Mouse (Mus musculus): ENCODE results near the gene Dnajc17. TPM values are rescaled to one million over a fixed set of nuclear protein-coding genes. Genes with fewer than 3 reads are reported as not detected.

The Dnajc17 gene
- polyA plus RNA-seq, 1 experiment from 2014 or later: 9.4 TPM

DNA sequence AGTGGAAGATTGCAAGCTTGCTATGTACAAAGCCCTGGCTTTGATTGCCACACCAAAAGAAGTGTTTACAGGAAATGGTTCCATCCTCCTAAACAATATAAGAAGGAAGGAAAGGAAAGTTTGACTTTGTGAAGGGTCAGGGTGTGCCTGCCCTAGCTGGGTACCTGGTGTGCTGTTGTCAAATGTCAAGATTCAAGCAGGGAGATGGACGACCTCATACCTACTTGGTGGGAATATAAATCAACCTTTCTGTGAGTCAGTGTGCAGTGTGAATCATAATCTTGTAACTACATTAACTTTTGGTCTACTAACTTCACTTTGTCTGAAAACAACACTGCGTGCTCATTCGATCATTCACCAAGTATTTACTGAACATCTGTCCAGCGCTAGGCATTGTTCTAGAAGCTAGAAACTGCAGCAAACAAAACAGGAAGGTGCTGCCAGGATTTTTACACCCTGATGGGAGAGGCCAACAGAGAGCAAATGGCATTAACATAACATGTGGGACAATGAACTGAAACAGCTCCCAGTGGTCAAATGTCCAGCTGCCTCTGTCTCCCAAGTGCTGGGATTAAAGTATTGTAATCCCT, 4.6 kb downstream of the Dnajc17 start:
- TF ChIP-seq CTCF (IDR thresholded peaks at IDR 0.05; ENCODE audit: low read depth): no peak
- Histone ChIP-seq H3K27me3 (replicated peaks; ENCODE audit: control insufficient read depth, insufficient read depth, low read length) (no peaks in the 10 kb centered on the region), H3K27ac (ENCODE audit: low read depth, low read length) (peak overlapping the region; percentile 54; the same call in 1 of the 2 replicates), H3K4me1 (replicated peaks; ENCODE audit: control insufficient read depth, insufficient read depth, low read length) (peaks cover 6% of the 10 kb centered on the region; the same call in 1 of the 2 replicates), H3K36me3 (ENCODE audit: control insufficient read depth, insufficient read depth) (no peaks in the 10 kb centered on the region), H3K9ac (ENCODE audit: low read depth, low read length) (no peak overlapping the region), H3K4me3 (ENCODE audit: low read depth, low read length) (no peak overlapping the region), H3K9me3 (ENCODE audit: control insufficient read depth) (no peaks in the 10 kb centered on the region), H3K4me2 (replicated peaks; ENCODE audit: low read depth) (no peak overlapping the region)
- no peak for ATAC-seq
- 70% methylated on average over 4 of the region's 4 CpGs for WGBS

- peak; percentile 85 for ATAC-seq
- H3K4me3 ChIP-seq (ENCODE audit: low read depth, low read length): no peak overlapping the region
- no peaks in the 10 kb centered on the region for H3K36me3 ChIP-seq (ENCODE audit: control insufficient read depth, insufficient read depth)
- WGBS: 22% methylated on average over 5 of the region's 5 CpGs
- no peak for TF ChIP-seq CTCF (IDR thresholded peaks at IDR 0.05; ENCODE audit: low read depth)
- H3K27ac ChIP-seq (ENCODE audit: low read depth, low read length): 0 out of 2 replicates have a peak overlapping the region, but pooled peaks have one; percentile 12
- no peak overlapping the region for H3K9ac ChIP-seq (ENCODE audit: low read depth, low read length)
- peaks cover 6% of the 10 kb centered on the region; the same call in 1 of the 2 replicates for H3K4me1 ChIP-seq (replicated peaks; ENCODE audit: control insufficient read depth, insufficient read depth, low read length)
- H3K27me3 ChIP-seq (replicated peaks; ENCODE audit: control insufficient read depth, insufficient read depth, low read length): no peaks in the 10 kb centered on the region
- no peaks in the 10 kb centered on the region for H3K9me3 ChIP-seq (ENCODE audit: control insufficient read depth)
- no peak overlapping the region for H3K4me2 ChIP-seq (replicated peaks; ENCODE audit: low read depth)
These were observed 5.6 kb downstream of the Dnajc17 start for GRCm38 (mm10) chr2:119202914-119203453.

DNA sequence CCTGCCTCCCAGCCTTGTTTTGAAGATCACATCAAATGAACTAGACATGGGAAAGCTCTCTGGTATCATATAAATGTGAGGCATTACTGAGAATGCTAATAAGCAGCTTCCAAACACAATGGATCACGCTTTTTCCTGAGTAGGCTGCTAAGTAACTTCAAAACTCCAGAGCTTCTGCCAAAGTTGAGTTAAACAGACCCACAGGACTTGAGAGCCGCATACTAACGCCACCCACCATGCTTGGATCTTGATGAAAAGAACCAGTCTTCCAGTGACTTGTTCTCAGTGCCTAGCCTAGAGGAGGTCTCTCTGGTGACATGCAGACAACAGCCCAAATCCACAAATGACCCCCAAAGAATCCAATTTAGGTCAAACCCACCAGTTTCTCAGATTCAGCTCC, 9.7 kb downstream of the Dnajc17 start:
- H3K27me3 ChIP-seq (replicated peaks; ENCODE audit: control insufficient read depth, insufficient read depth, low read length): no peaks in the 10 kb centered on the region
- H3K27ac ChIP-seq (ENCODE audit: low read depth, low read length): no peak overlapping the region
- peaks cover 6% of the 10 kb centered on the region; the same call in 1 of the 2 replicates for H3K4me1 ChIP-seq (replicated peaks; ENCODE audit: control insufficient read depth, insufficient read depth, low read length)
- H3K4me3 ChIP-seq (ENCODE audit: low read depth, low read length): no peak overlapping the region
- 79% methylated on average over 3 of the region's 3 CpGs for WGBS
- H3K4me2 ChIP-seq (replicated peaks; ENCODE audit: low read depth): no peak overlapping the region
- H3K9me3 ChIP-seq (ENCODE audit: control insufficient read depth): no peaks in the 10 kb centered on the region
- no peak overlapping the region for H3K9ac ChIP-seq (ENCODE audit: low read depth, low read length)
- ATAC-seq: no peak
- TF ChIP-seq CTCF (IDR thresholded peaks at IDR 0.05; ENCODE audit: low read depth): no peak
- H3K36me3 ChIP-seq (ENCODE audit: control insufficient read depth, insufficient read depth): no peaks in the 10 kb centered on the region

GRCm38 (mm10) chr2:119198049-119198448, 10.5 kb downstream of the Dnajc17 start:
- no peak overlapping the region for H3K9ac ChIP-seq (ENCODE audit: low read depth, low read length)
- no peaks in the 10 kb centered on the region for H3K27me3 ChIP-seq (replicated peaks; ENCODE audit: control insufficient read depth, insufficient read depth, low read length)
- no peak for ATAC-seq
- no peak overlapping the region for H3K4me2 ChIP-seq (replicated peaks; ENCODE audit: low read depth)
- H3K27ac ChIP-seq (ENCODE audit: low read depth, low read length): no peak overlapping the region
- no peaks in the 10 kb centered on the region for H3K36me3 ChIP-seq (ENCODE audit: control insufficient read depth, insufficient read depth)
- no peaks in the 10 kb centered on the region for H3K4me1 ChIP-seq (replicated peaks; ENCODE audit: control insufficient read depth, insufficient read depth, low read length)
- TF ChIP-seq CTCF (IDR thresholded peaks at IDR 0.05; ENCODE audit: low read depth): no peak
- no peaks in the 10 kb centered on the region for H3K9me3 ChIP-seq (ENCODE audit: control insufficient read depth)
- H3K4me3 ChIP-seq (ENCODE audit: low read depth, low read length): no peak overlapping the region
- 50% methylated on average over 1 of the region's 1 CpGs for WGBS

DNA sequence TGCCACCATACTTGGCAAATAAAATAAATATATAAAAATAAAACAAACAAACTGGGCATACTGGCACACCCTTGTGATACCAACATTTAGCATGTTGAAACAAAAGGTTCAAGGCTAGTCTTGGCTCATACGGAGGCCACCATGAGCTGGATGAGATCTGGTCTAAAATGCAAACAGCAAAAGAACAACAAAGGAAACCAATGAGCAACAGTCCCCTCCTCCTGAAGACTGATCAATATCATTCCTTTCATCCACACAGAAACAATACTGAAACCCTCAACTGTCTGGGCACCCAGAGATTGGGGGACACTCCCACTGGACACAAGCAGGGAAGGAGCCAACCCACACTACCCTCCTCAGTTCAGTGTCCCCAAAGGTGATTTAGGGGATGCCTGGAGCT, 11.1 kb downstream of the Dnajc17 start:
- Histone ChIP-seq H3K36me3 (ENCODE audit: control insufficient read depth, insufficient read depth) (no peaks in the 10 kb centered on the region), H3K4me3 (ENCODE audit: low read depth, low read length) (no peak overlapping the region), H3K4me2 (replicated peaks; ENCODE audit: low read depth) (no peak overlapping the region), H3K9me3 (ENCODE audit: control insufficient read depth) (no peaks in the 10 kb centered on the region), H3K9ac (ENCODE audit: low read depth, low read length) (no peak overlapping the region), H3K4me1 (replicated peaks; ENCODE audit: control insufficient read depth, insufficient read depth, low read length) (no peaks in the 10 kb centered on the region), H3K27ac (ENCODE audit: low read depth, low read length) (no peak overlapping the region), H3K27me3 (replicated peaks; ENCODE audit: control insufficient read depth, insufficient read depth, low read length) (no peaks in the 10 kb centered on the region)
- no peak for ATAC-seq
- WGBS: 71% methylated on average over 1 of the region's 1 CpGs
- TF ChIP-seq CTCF (IDR thresholded peaks at IDR 0.05; ENCODE audit: low read depth): no peak

DNA sequence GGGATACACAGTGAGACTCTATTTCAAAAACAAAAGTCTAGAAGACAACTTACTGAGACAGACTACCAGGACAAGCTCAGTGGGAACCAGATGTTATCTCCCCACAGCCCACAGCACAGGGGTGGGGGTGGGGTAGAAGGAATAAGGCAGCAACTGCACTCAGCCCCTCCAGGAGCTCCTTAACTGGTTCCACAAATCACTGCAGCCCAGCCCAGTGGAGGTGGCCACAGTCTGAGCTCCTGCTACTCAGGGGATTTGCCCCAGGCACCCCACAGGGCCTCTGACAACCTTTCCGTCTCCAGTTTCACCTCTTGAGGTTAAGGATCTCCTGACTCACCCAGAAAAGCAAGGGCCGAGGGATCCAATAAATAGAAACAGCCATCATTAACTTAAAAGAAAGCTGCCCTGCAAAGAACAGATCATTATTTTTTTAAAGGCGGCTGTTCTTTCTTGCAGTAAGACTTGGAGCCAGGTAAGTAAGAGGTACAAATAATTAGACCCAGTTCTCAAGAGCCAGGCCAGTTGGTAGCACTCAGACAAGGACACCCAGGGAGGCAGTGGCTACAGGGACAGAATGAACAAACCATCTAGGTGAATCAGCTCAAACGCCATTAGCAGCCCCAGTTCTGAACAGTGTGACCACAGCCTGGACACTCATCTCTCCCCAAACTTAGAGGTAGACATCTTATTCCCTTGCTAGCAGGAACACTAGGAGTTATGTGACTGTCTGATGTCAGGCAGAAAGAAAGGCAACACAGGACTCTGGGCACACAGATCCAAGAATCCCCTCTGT, 12.1 kb downstream of the Dnajc17 start:
- Histone ChIP-seq H3K4me3 (ENCODE audit: low read depth, low read length) (no peak overlapping the region), H3K9me3 (ENCODE audit: control insufficient read depth) (no peaks in the 10 kb centered on the region), H3K27ac (ENCODE audit: low read depth, low read length) (no peak overlapping the region), H3K4me1 (replicated peaks; ENCODE audit: control insufficient read depth, insufficient read depth, low read length) (no peaks in the 10 kb centered on the region), H3K4me2 (replicated peaks; ENCODE audit: low read depth) (no peak overlapping the region), H3K36me3 (ENCODE audit: control insufficient read depth, insufficient read depth) (no peaks in the 10 kb centered on the region), H3K9ac (ENCODE audit: low read depth, low read length) (no peak overlapping the region), H3K27me3 (replicated peaks; ENCODE audit: control insufficient read depth, insufficient read depth, low read length) (no peaks in the 10 kb centered on the region)
- no peak for TF ChIP-seq CTCF (IDR thresholded peaks at IDR 0.05; ENCODE audit: low read depth)
- 59% methylated on average over 4 of the region's 4 CpGs for WGBS
- no peak for ATAC-seq
